Mouse (Mus musculus) spleen, adult 12 weeks (tissue): Measurements from ENCODE around the gene Cwc25.

Experiments
- DNase-seq: peaks from one replicate; pipeline ENCODE4 v3.0.0; 2022; ENCODE audit warnings: low spot score

Gene Cwc25

GRCm38 (mm10) chr11:97766154-97766881, at the start of gene Cwc25:
TSS of gene Cwc25 (minus strand) at chr11:97766556.
- peak; percentile 90 for DNase-seq

- no peak for DNase-seq
These were observed 49.4 kb upstream of the Cwc25 start for GRCm38 (mm10) chr11:97815736-97816135.

- DNase-seq = no peak
These were observed 47.6 kb upstream of the Cwc25 start for GRCm38 (mm10) chr11:97813746-97814515.

GRCm38 (mm10) chr11:97813085-97813484, 46.7 kb upstream of the Cwc25 start:
- DNase-seq = no peak

- DNase-seq = no peak
These were observed 46.1 kb upstream of the Cwc25 start for GRCm38 (mm10) chr11:97812491-97812921.

- no peak for DNase-seq
These were observed 45.4 kb upstream of the Cwc25 start for GRCm38 (mm10) chr11:97811569-97812362.

- no peak for DNase-seq
These were observed 44.6 kb upstream of the Cwc25 start for GRCm38 (mm10) chr11:97810970-97811369.

- DNase-seq = no peak
These were observed 44.0 kb upstream of the Cwc25 start for GRCm38 (mm10) chr11:97810356-97810755.

GRCm38 (mm10) chr11:97809235-97810121, 43.1 kb upstream of the Cwc25 start:
- DNase-seq = no peak

- DNase-seq = no peak
These were observed 42.4 kb upstream of the Cwc25 start for GRCm38 (mm10) chr11:97808621-97809234.

GRCm38 (mm10) chr11:97808093-97808492, 41.7 kb upstream of the Cwc25 start:
- no peak for DNase-seq

GRCm38 (mm10) chr11:97807626-97808025, 41.3 kb upstream of the Cwc25 start:
- DNase-seq = no peak

- no peak for DNase-seq
These were observed 40.2 kb upstream of the Cwc25 start for GRCm38 (mm10) chr11:97806613-97806964.

- no peak for DNase-seq
These were observed 39.6 kb upstream of the Cwc25 start for GRCm38 (mm10) chr11:97805662-97806612.

GRCm38 (mm10) chr11:97804841-97805661, 38.7 kb upstream of the Cwc25 start:
- DNase-seq = no peak

GRCm38 (mm10) chr11:97803847-97804246, 37.5 kb upstream of the Cwc25 start:
- no peak for DNase-seq

GRCm38 (mm10) chr11:97802495-97802894, 36.1 kb upstream of the Cwc25 start:
- DNase-seq = no peak

- DNase-seq = no peak
These were observed 35.8 kb upstream of the Cwc25 start for GRCm38 (mm10) chr11:97802194-97802470.
